Mouse (Mus musculus): ENCODE measurements around the gene Ascc1. TPM values are rescaled to one million over a fixed set of nuclear protein-coding genes. Genes with fewer than 3 reads are reported as not detected.

Gene Ascc1
- polyA plus RNA-seq, 1 experiment = 24.1 TPM

- Histone ChIP-seq H3ac (ENCODE audit: control insufficient read depth, insufficient read length, low read depth) (no peak overlapping the region), H3K79me3 (ENCODE audit: low read depth) (no peaks in the 10 kb centered on the region), H3K36me3 (ENCODE audit: control insufficient read depth, insufficient read depth) (no peaks in the 10 kb centered on the region), H3K4me3 (ENCODE audit: insufficient read depth, poor library complexity, severe bottlenecking) (no peak overlapping the region), H3K27me3 (ENCODE audit: control insufficient read depth, insufficient read depth, insufficient read length) (no peaks in the 10 kb centered on the region), H3K79me2 (ENCODE audit: control insufficient read depth, insufficient read depth) (no peaks in the 10 kb centered on the region)
- TF ChIP-seq MAX (IDR thresholded peaks at IDR 0.05) (no peak), USF1 (IDR thresholded peaks at IDR 0.05; ENCODE audit: low read depth) (no peak), CEBPB (IDR thresholded peaks at IDR 0.05; ENCODE audit: low read depth) (no peak), MYOD1 (IDR thresholded peaks at IDR 0.05; ENCODE audit: control insufficient read depth, insufficient read length, low read depth) (no peak), FOSL1 (IDR thresholded peaks at IDR 0.05; ENCODE audit: insufficient read depth, low read length, poor library complexity, severe bottlenecking) (no peak), MYOG (IDR thresholded peaks at IDR 0.05; ENCODE audit: control insufficient read depth, extremely low read depth, insufficient read length) (no peak), CTCF (IDR thresholded peaks at IDR 0.05; ENCODE audit: control insufficient read depth, insufficient read depth, insufficient read length) (no peak)
Measured at GRCm38 (mm10) chr10:60120630-60121029, 118.0 kb downstream of the Ascc1 start.

DNA sequence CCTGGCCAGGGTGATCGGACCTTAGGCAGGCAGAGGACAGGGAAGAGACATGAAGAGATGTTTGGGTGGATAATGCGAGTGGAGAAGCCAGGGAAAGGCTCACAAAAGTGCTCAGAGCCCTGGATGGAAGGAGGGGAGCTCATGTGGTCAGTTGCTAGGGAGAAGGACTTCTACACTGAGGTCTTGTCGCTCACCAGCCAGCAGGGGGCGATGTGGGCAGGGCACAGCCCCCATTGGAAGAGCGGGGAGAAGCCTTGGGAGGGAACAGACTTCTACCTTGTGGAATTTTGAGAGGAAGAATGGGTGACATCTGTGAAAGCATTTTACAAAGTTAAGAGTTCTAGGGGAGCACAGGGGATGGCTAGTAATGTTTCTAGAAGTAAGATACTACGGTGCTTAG is 121.5 kb downstream of the Ascc1 start:
- Histone ChIP-seq H3K27me3 (ENCODE audit: control insufficient read depth, insufficient read depth, insufficient read length) (no peaks in the 10 kb centered on the region), H3K79me3 (ENCODE audit: low read depth) (no peaks in the 10 kb centered on the region), H3K36me3 (ENCODE audit: control insufficient read depth, insufficient read depth) (no peaks in the 10 kb centered on the region), H3K79me2 (ENCODE audit: control insufficient read depth, insufficient read depth) (no peaks in the 10 kb centered on the region), H3ac (ENCODE audit: control insufficient read depth, insufficient read length, low read depth) (no peak overlapping the region), H3K4me3 (ENCODE audit: insufficient read depth, poor library complexity, severe bottlenecking) (no peak overlapping the region)
- TF ChIP-seq CEBPB (IDR thresholded peaks at IDR 0.05; ENCODE audit: low read depth) = no peak
- peak; percentile 45 for TF ChIP-seq CTCF (IDR thresholded peaks at IDR 0.05; ENCODE audit: control insufficient read depth, insufficient read depth, insufficient read length)

- Histone ChIP-seq H3ac (ENCODE audit: control insufficient read depth, insufficient read length, low read depth) (no peak overlapping the region), H3K27me3 (ENCODE audit: control insufficient read depth, insufficient read depth, insufficient read length) (no peaks in the 10 kb centered on the region), H3K36me3 (ENCODE audit: control insufficient read depth, insufficient read depth) (no peaks in the 10 kb centered on the region), H3K4me3 (ENCODE audit: insufficient read depth, poor library complexity, severe bottlenecking) (no peak overlapping the region), H3K79me2 (ENCODE audit: control insufficient read depth, insufficient read depth) (no peaks in the 10 kb centered on the region), H3K79me3 (ENCODE audit: low read depth) (no peaks in the 10 kb centered on the region)
- no peak for TF ChIP-seq MYOG (IDR thresholded peaks at IDR 0.05; ENCODE audit: control insufficient read depth, extremely low read depth, insufficient read length)
- TF ChIP-seq CEBPB (IDR thresholded peaks at IDR 0.05; ENCODE audit: low read depth) = no peak
- TF ChIP-seq FOSL1 (IDR thresholded peaks at IDR 0.05; ENCODE audit: insufficient read depth, low read length, poor library complexity, severe bottlenecking) = no peak
- no peak for TF ChIP-seq MYOD1 (IDR thresholded peaks at IDR 0.05; ENCODE audit: control insufficient read depth, insufficient read length, low read depth)
- no peak for TF ChIP-seq USF1 (IDR thresholded peaks at IDR 0.05; ENCODE audit: low read depth)
- TF ChIP-seq CTCF (IDR thresholded peaks at IDR 0.05; ENCODE audit: control insufficient read depth, insufficient read depth, insufficient read length) = no peak
- no peak for TF ChIP-seq MAX (IDR thresholded peaks at IDR 0.05)
Measured at GRCm38 (mm10) chr10:60125529-60126327, 123.1 kb downstream of the Ascc1 start.

GRCm38 (mm10) chr10:60128287-60128686 is 125.7 kb downstream of the Ascc1 start:
- Histone ChIP-seq H3K79me3 (ENCODE audit: low read depth) (no peaks in the 10 kb centered on the region), H3K27me3 (ENCODE audit: control insufficient read depth, insufficient read depth, insufficient read length) (no peaks in the 10 kb centered on the region), H3K79me2 (ENCODE audit: control insufficient read depth, insufficient read depth) (no peaks in the 10 kb centered on the region), H3K4me3 (ENCODE audit: insufficient read depth, poor library complexity, severe bottlenecking) (no peak overlapping the region), H3ac (ENCODE audit: control insufficient read depth, insufficient read length, low read depth) (no peak overlapping the region), H3K36me3 (ENCODE audit: control insufficient read depth, insufficient read depth) (no peaks in the 10 kb centered on the region)
- TF ChIP-seq MYOD1 (IDR thresholded peaks at IDR 0.05; ENCODE audit: control insufficient read depth, insufficient read length, low read depth) (no peak), USF1 (IDR thresholded peaks at IDR 0.05; ENCODE audit: low read depth) (no peak), FOSL1 (IDR thresholded peaks at IDR 0.05; ENCODE audit: insufficient read depth, low read length, poor library complexity, severe bottlenecking) (no peak), CTCF (IDR thresholded peaks at IDR 0.05; ENCODE audit: control insufficient read depth, insufficient read depth, insufficient read length) (no peak), CEBPB (IDR thresholded peaks at IDR 0.05; ENCODE audit: low read depth) (no peak), MYOG (IDR thresholded peaks at IDR 0.05; ENCODE audit: control insufficient read depth, extremely low read depth, insufficient read length) (no peak), MAX (IDR thresholded peaks at IDR 0.05) (no peak)

DNA sequence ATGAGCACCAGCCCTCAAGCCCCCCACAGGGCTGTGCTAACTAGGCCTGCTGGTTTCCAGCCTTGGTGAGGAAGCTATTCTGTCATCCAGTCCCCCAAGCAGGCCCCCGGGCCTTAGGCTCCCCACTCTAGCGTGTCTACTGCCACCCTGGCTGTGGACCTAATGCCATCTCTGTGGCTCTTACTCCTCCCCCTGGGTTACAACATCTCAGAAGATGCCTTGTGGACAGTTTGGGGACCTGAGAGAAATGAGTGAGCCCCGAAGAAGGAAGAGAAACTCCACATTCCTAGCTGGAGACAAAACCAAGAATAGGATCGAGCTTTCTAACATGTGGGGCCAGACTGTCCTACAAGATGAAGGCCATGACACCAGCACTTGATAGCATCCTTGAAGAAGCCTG is 127.9 kb downstream of the Ascc1 start:
- no peak overlapping the region for H3ac ChIP-seq (ENCODE audit: control insufficient read depth, insufficient read length, low read depth)
- TF ChIP-seq MAX (IDR thresholded peaks at IDR 0.05) = no peak
- no peak for TF ChIP-seq MYOD1 (IDR thresholded peaks at IDR 0.05; ENCODE audit: control insufficient read depth, insufficient read length, low read depth)
- no peak for TF ChIP-seq FOSL1 (IDR thresholded peaks at IDR 0.05; ENCODE audit: insufficient read depth, low read length, poor library complexity, severe bottlenecking)
- no peak for TF ChIP-seq MYOG (IDR thresholded peaks at IDR 0.05; ENCODE audit: control insufficient read depth, extremely low read depth, insufficient read length)
- no peak for TF ChIP-seq CTCF (IDR thresholded peaks at IDR 0.05; ENCODE audit: control insufficient read depth, insufficient read depth, insufficient read length)
- no peak for TF ChIP-seq USF1 (IDR thresholded peaks at IDR 0.05; ENCODE audit: low read depth)
- TF ChIP-seq CEBPB (IDR thresholded peaks at IDR 0.05; ENCODE audit: low read depth) = no peak
- no peak overlapping the region for H3K4me3 ChIP-seq (ENCODE audit: insufficient read depth, poor library complexity, severe bottlenecking)

GRCm38 (mm10) chr10:60133501-60133900 is 130.9 kb downstream of the Ascc1 start:
- Histone ChIP-seq H3K4me3 (ENCODE audit: insufficient read depth, poor library complexity, severe bottlenecking) (no peak overlapping the region), H3ac (ENCODE audit: control insufficient read depth, insufficient read length, low read depth) (no peak overlapping the region), H3K36me3 (ENCODE audit: control insufficient read depth, insufficient read depth) (no peaks in the 10 kb centered on the region), H3K79me2 (ENCODE audit: control insufficient read depth, insufficient read depth) (no peaks in the 10 kb centered on the region), H3K79me3 (ENCODE audit: low read depth) (no peaks in the 10 kb centered on the region), H3K27me3 (ENCODE audit: control insufficient read depth, insufficient read depth, insufficient read length) (no peaks in the 10 kb centered on the region)
- TF ChIP-seq USF1 (IDR thresholded peaks at IDR 0.05; ENCODE audit: low read depth) (no peak), MAX (IDR thresholded peaks at IDR 0.05) (no peak), FOSL1 (IDR thresholded peaks at IDR 0.05; ENCODE audit: insufficient read depth, low read length, poor library complexity, severe bottlenecking) (no peak), MYOG (IDR thresholded peaks at IDR 0.05; ENCODE audit: control insufficient read depth, extremely low read depth, insufficient read length) (no peak), MYOD1 (IDR thresholded peaks at IDR 0.05; ENCODE audit: control insufficient read depth, insufficient read length, low read depth) (no peak), CTCF (IDR thresholded peaks at IDR 0.05; ENCODE audit: control insufficient read depth, insufficient read depth, insufficient read length) (no peak), CEBPB (IDR thresholded peaks at IDR 0.05; ENCODE audit: low read depth) (no peak)

More for the DNA sequence above, 127.9 kb downstream of the Ascc1 start:
- H3K79me2 ChIP-seq (ENCODE audit: control insufficient read depth, insufficient read depth) = no peaks in the 10 kb centered on the region
- H3K36me3 ChIP-seq (ENCODE audit: control insufficient read depth, insufficient read depth) = no peaks in the 10 kb centered on the region
- H3K79me3 ChIP-seq (ENCODE audit: low read depth) = no peaks in the 10 kb centered on the region
- H3K27me3 ChIP-seq (ENCODE audit: control insufficient read depth, insufficient read depth, insufficient read length) = no peaks in the 10 kb centered on the region

All from C2C12 (cell line).